Mouse (Mus musculus) limb, embryonic 13.5 days (tissue): ENCODE data around the gene Ube4b. TPM values are rescaled to one million over a fixed set of nuclear protein-coding genes. Genes with fewer than 3 reads are reported as not detected.
"Not testable (repeated sequence)": the region's sequence is repeated elsewhere in the genome, so short reads cannot be mapped to it uniquely, and the experiment has no call there.

Experiments
- ATAC-seq: fragments of 200-750 bp; cut with Nextera tagmentation; 2 replicates; pipeline ENCODE4 v1.8.0; 2017; ENCODE audit warnings: low read depth, moderate number of reproducible peaks, moderate TSS enrichment; ENCODE audit not compliant: low FRiP score
- H3K27ac ChIP-seq: fragments of 300-500 bp; sonication (generic); 2 replicates; pipeline ENCODE4 v1.5.1; 2015; ENCODE audit warnings: inconsistent platforms, mild to moderate bottlenecking, moderate library complexity
- H3K27me3 ChIP-seq: fragments of 300-500 bp; sonication (generic); 2 replicates; pipeline ENCODE4 v1.6.1; 2015; ENCODE audit warnings: mild to moderate bottlenecking, inconsistent platforms
- H3K36me3 ChIP-seq: fragments of 300-500 bp; sonication (generic); 2 replicates; pipeline ENCODE4 v1.6.1; 2015; ENCODE audit warnings: inconsistent platforms, mild to moderate bottlenecking, moderate library complexity
- H3K4me1 ChIP-seq: fragments of 300-500 bp; sonication (generic); 2 replicates; pipeline ENCODE4 v1.6.1; 2015; ENCODE audit warnings: inconsistent platforms
- H3K4me2 ChIP-seq: fragments of 300-500 bp; sonication (generic); replicated peaks from 2 replicates; pipeline ENCODE4 v1.6.1; 2015; ENCODE audit warnings: inconsistent platforms, mild to moderate bottlenecking, moderate library complexity
- H3K4me3 ChIP-seq: fragments of 300-500 bp; sonication (generic); 2 replicates; pipeline ENCODE4 v1.5.1; 2015; ENCODE audit warnings: moderate library complexity, mild to moderate bottlenecking, inconsistent platforms
- H3K9ac ChIP-seq: fragments of 300-500 bp; sonication (generic); 2 replicates; pipeline ENCODE4 v1.6.1; 2015; ENCODE audit warnings: mild to moderate bottlenecking, inconsistent platforms
- H3K9me3 ChIP-seq: fragments of 300-500 bp; sonication (generic); 2 replicates; pipeline ENCODE4 v1.6.1; 2016; ENCODE audit warnings: inconsistent platforms
- WGBS: fragments of 180-500 bp; shearing (Covaris S2); methylation state at CpG from one replicate; pipeline ENCODE4 v1.1.7; 2015; 5-methylcytosine and 5-hydroxymethylcytosine counted together
- polyA plus RNA-seq: library from polyadenylated mRNA; unstranded; fragments of >200 nt; fragmentation: Nextera tagmentation; extraction: Ambion mirVana; gene quantifications from 2 replicates; pipeline ENCODE4 v1.2.1, GENCODE M21; 2015

Gene Ube4b
- polyA plus RNA-seq, 1 experiment from 2014 or later = 53.9 TPM

- Histone ChIP-seq H3K4me3 (no peak within 1 kb of the TSS), H3K4me1 (no peaks in the 10 kb centered on the region), H3K4me2 (no peak within 1 kb of the TSS), H3K27ac (no peak within 1 kb of the TSS), H3K9me3 (no peaks in the 10 kb centered on the region), H3K36me3 (no peaks in the 10 kb centered on the region), H3K27me3 (no peaks in the 10 kb centered on the region), H3K9ac (no peak within 1 kb of the TSS)
- ATAC-seq = no peak
- 40% methylated on average over 8 of the region's 8 CpGs for WGBS
Observed at GRCm38 (mm10) chr4:149454879-149455278, 28.3 kb upstream of the Ube4b start, which contains the start of gene Rbp7. Gene Rbp7, minus strand, starts transcription at chr4:149454978.

- Histone ChIP-seq H3K27ac (no peak overlapping the region), H3K9me3 (no peaks in the 10 kb centered on the region), H3K4me3 (no peak overlapping the region), H3K4me1 (no peaks in the 10 kb centered on the region), H3K36me3 (no peaks in the 10 kb centered on the region), H3K4me2 (no peak overlapping the region), H3K27me3 (no peaks in the 10 kb centered on the region), H3K9ac (no peak overlapping the region)
- ATAC-seq = no peak
- 83% methylated on average over 17 of the region's 17 CpGs for WGBS
Observed at GRCm38 (mm10) chr4:149454263-149454662, 27.7 kb upstream of the Ube4b start.

- Histone ChIP-seq H3K27me3 (no peaks in the 10 kb centered on the region), H3K4me1 (no peaks in the 10 kb centered on the region), H3K9me3 (no peaks in the 10 kb centered on the region), H3K4me3 (no peak overlapping the region), H3K9ac (no peak overlapping the region), H3K36me3 (no peaks in the 10 kb centered on the region), H3K4me2 (no peak overlapping the region), H3K27ac (no peak overlapping the region)
- ATAC-seq = no peak
- WGBS = 83% methylated on average over 4 of the region's 4 CpGs
Observed at GRCm38 (mm10) chr4:149453656-149454055, 27.1 kb upstream of the Ube4b start.

GRCm38 (mm10) chr4:149450636-149451035 lies 24.1 kb upstream of the Ube4b start:
- no peaks in the 10 kb centered on the region for H3K9me3 ChIP-seq
- no peaks in the 10 kb centered on the region for H3K27me3 ChIP-seq
- WGBS = 90% methylated on average over 3 of the region's 3 CpGs
- H3K27ac ChIP-seq = no peak overlapping the region
- H3K36me3 ChIP-seq = no peaks in the 10 kb centered on the region
- no peak overlapping the region for H3K4me3 ChIP-seq
- no peak for ATAC-seq
- H3K9ac ChIP-seq = no peak overlapping the region
- H3K4me1 ChIP-seq = peaks cover 8% of the 10 kb centered on the region
- no peak overlapping the region for H3K4me2 ChIP-seq

- H3K4me3 ChIP-seq = no peak overlapping the region
- no peak for ATAC-seq
- no peaks in the 10 kb centered on the region for H3K27me3 ChIP-seq
- H3K9me3 ChIP-seq = no peaks in the 10 kb centered on the region
- no peak overlapping the region for H3K9ac ChIP-seq
- H3K4me1 ChIP-seq = peaks cover 22% of the 10 kb centered on the region
- peak overlapping the region; percentile 95; the same call in 1 of the 2 replicates for H3K27ac ChIP-seq
- 42% methylated on average over 1 of the region's 1 CpGs for WGBS
- no peaks in the 10 kb centered on the region for H3K36me3 ChIP-seq
- peak overlapping the region; percentile 62 for H3K4me2 ChIP-seq
Observed at GRCm38 (mm10) chr4:149446309-149446708, 19.8 kb upstream of the Ube4b start.

GRCm38 (mm10) chr4:149445868-149446267 lies 19.3 kb upstream of the Ube4b start:
- Histone ChIP-seq H3K36me3 (no peaks in the 10 kb centered on the region), H3K27me3 (no peaks in the 10 kb centered on the region), H3K4me3 (peak overlapping the region; percentile 39), H3K4me1 (peaks cover 22% of the 10 kb centered on the region), H3K27ac (peak overlapping the region; percentile 95), H3K9me3 (no peaks in the 10 kb centered on the region), H3K4me2 (peak overlapping the region; percentile 62), H3K9ac (peak overlapping the region; percentile 71; the same call in 1 of the 2 replicates)
- peak; percentile 44 for ATAC-seq
- under 1% methylated on average over 11 of the region's 11 CpGs for WGBS

- H3K9ac ChIP-seq = peak overlapping the region; percentile 71
- peak overlapping the region; percentile 95 for H3K27ac ChIP-seq
- no peaks in the 10 kb centered on the region for H3K9me3 ChIP-seq
- H3K4me2 ChIP-seq = peak overlapping the region; percentile 62
- ATAC-seq = peak; percentile 97
- WGBS = under 1% methylated on average over 36 of the region's 36 CpGs
- H3K36me3 ChIP-seq = no peaks in the 10 kb centered on the region
- H3K27me3 ChIP-seq = no peaks in the 10 kb centered on the region
- peak overlapping the region; percentile 39 for H3K4me3 ChIP-seq
- peaks cover 28% of the 10 kb centered on the region for H3K4me1 ChIP-seq
Observed at GRCm38 (mm10) chr4:149444964-149445701, 18.6 kb upstream of the Ube4b start.

- WGBS = 73% methylated on average over 1 of the region's 1 CpGs
- Histone ChIP-seq H3K4me2 (peak overlapping the region; percentile 62), H3K36me3 (no peaks in the 10 kb centered on the region), H3K4me3 (no peak overlapping the region; the same call in 1 of the 2 replicates), H3K27me3 (no peaks in the 10 kb centered on the region), H3K9ac (0 out of 2 replicates have a peak overlapping the region, but pooled peaks have one; percentile 71), H3K9me3 (no peaks in the 10 kb centered on the region), H3K27ac (peak overlapping the region; percentile 95; the same call in 1 of the 2 replicates), H3K4me1 (peaks cover 29% of the 10 kb centered on the region)
- ATAC-seq = no peak
Observed at GRCm38 (mm10) chr4:149444465-149444864, 17.9 kb upstream of the Ube4b start.

- H3K4me2 ChIP-seq = no peak overlapping the region
- ATAC-seq = no peak
Observed at GRCm38 (mm10) chr4:149442436-149442835, 15.9 kb upstream of the Ube4b start.

GRCm38 (mm10) chr4:149440576-149440975 lies 14.0 kb upstream of the Ube4b start:
- no peak overlapping the region for H3K4me3 ChIP-seq
- peak; percentile 18; the same call in 1 of the 2 replicates for ATAC-seq
- peaks cover 20% of the 10 kb centered on the region for H3K4me1 ChIP-seq
- no peak overlapping the region for H3K9ac ChIP-seq
- WGBS = 38% methylated on average over 8 of the region's 8 CpGs
- no peak overlapping the region for H3K27ac ChIP-seq
- no peak overlapping the region for H3K4me2 ChIP-seq
- no peaks in the 10 kb centered on the region for H3K36me3 ChIP-seq
- no peaks in the 10 kb centered on the region for H3K27me3 ChIP-seq
- no peaks in the 10 kb centered on the region for H3K9me3 ChIP-seq

More at GRCm38 (mm10) chr4:149442436-149442835, 15.9 kb upstream of the Ube4b start:
- 24% methylated on average over 3 of the region's 3 CpGs for WGBS
- Histone ChIP-seq H3K27ac (no peak overlapping the region), H3K36me3 (no peaks in the 10 kb centered on the region), H3K9ac (no peak overlapping the region), H3K27me3 (no peaks in the 10 kb centered on the region), H3K9me3 (no peaks in the 10 kb centered on the region), H3K4me3 (no peak overlapping the region), H3K4me1 (peaks cover 29% of the 10 kb centered on the region)

GRCm38 (mm10) chr4:149431887-149432286 lies 5.3 kb upstream of the Ube4b start:
- not testable (repeated sequence) for H3K27me3 ChIP-seq, H3K4me2 ChIP-seq, H3K9ac ChIP-seq, ATAC-seq, H3K9me3 ChIP-seq, H3K36me3 ChIP-seq, H3K4me3 ChIP-seq, H3K4me1 ChIP-seq, H3K27ac ChIP-seq
- 71% methylated on average over 1 of the region's 1 CpGs for WGBS

- no peak overlapping the region for H3K4me2 ChIP-seq
- no peak overlapping the region for H3K4me3 ChIP-seq
- no peaks in the 10 kb centered on the region for H3K36me3 ChIP-seq
- ATAC-seq = no peak
- no peak overlapping the region for H3K9ac ChIP-seq
- no peaks in the 10 kb centered on the region; the same call in 1 of the 2 replicates for H3K4me1 ChIP-seq
- H3K27me3 ChIP-seq = no peaks in the 10 kb centered on the region
- WGBS = 85% methylated on average over 5 of the region's 5 CpGs
- no peaks in the 10 kb centered on the region for H3K9me3 ChIP-seq
- H3K27ac ChIP-seq = no peak overlapping the region
Observed at GRCm38 (mm10) chr4:149429592-149429991, 3.0 kb upstream of the Ube4b start.
